Mouse (Mus musculus): ENCODE data around the gene Cx3cr1.

DNA sequence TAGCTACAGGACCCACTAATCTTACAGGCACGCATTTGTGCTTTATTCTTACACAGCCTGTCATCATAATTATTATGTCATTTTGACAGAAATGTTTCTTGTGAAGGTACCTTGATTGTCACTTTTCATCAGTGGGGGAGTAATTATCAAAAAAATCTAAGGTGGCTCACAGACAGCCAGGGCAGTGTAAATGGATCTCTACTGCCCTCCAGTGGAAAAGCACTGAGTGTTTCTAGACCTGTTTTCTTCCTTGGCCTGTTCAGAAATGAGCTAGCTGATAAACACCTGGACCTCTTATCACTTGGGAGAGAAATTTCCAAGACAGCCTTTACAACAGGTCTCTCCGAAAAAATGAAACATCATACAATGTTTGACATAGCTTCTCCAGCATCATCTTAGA lies 179.0 kb downstream of the Cx3cr1 start:
- TF ChIP-seq POLR2A (IDR thresholded peaks at IDR 0.05; ENCODE audit: borderline replicate concordance, extremely low read depth, low read depth, low read length): no peak
- peak; percentile 13; the same call in 1 of the 2 replicates for TF ChIP-seq CTCF (IDR thresholded peaks at IDR 0.05; ENCODE audit: insufficient read depth, low read length)

Data from lung, adult 2 months (tissue).